8 mouse cellular contexts compared by ENCODE assay signal in the genomic region with DNA sequence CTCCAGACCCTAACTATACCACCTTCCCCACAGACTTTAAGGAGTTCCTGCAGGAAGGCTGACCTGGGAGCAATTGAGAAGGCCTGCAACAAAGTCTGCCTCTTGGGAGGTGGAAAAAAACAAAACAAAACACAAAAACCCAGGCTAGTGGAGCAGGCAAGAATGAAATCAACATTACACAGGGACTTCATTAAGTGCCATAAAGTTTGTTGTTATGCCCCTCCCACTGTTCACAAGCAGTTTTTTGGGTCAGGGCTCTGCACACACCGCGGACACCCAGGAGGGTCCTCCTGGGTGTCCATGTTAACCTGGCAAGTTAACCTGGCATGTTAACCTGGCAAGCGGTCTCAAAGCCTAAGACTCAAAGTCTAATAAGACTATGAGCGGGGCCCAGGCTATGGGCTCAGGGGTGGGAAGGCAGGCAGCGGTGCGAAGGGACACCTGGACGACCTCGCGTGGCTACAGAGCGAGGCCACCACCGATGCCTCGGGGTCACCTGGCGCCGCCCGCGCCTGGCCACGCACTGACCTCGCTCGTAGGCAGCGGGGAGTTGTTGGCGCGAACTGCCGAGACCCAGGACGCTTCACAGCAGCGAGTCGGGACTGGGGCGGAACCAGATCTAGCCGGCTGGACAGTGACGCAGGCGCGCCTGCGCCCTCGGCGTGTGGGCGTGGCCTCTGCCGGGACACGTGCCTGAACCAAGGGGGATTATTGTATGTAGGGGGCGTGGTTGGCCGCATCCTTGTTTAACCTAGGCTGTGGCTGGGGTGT. TPM values are rescaled to one million over a fixed set of nuclear protein-coding genes. Genes with fewer than 3 reads are reported as not detected.
DNase-seq lines count a peak whose midpoint lies in the region; ATAC-seq and TF ChIP-seq lines count a peak whose summit lies in the region.

No protein-coding gene starts in this region.

- 2% methylated on average over 39 of the region's 39 CpGs for WGBS in forebrain, embryonic 15.5 days
- under 1% methylated on average over 39 of the region's 39 CpGs for WGBS in lung, adult 2 months
- WGBS in neural tube, embryonic 15.5 days: under 1% methylated on average over 39 of the region's 39 CpGs

- peak; percentile 39 to 77; a peak in 3 of 4 replicates for TF ChIP-seq POLR2A in MEL (IDR thresholded peaks at IDR 0.05; ENCODE audit: control insufficient read depth in 1 of 2, insufficient read depth in 1 of 2, low read depth in 1 of 2, low read length in 2 of 2, poor library complexity in 1 of 2)
- TF ChIP-seq POLR2A in lung, adult 2 months (IDR thresholded peaks at IDR 0.05; ENCODE audit: borderline replicate concordance, extremely low read depth, low read depth, low read length): peak; percentile 99

- H3K9ac ChIP-seq in MEL (ENCODE audit: control insufficient read depth, low read depth, low read length, poor library complexity, severe bottlenecking): peak overlapping the region; percentile 79
- H3K9ac ChIP-seq in forebrain, embryonic 15.5 days (replicated peaks): peak overlapping the region; percentile 89
- peak overlapping the region; percentile 94 for H3K9ac ChIP-seq in neural tube, embryonic 15.5 days (replicated peaks)

- DNase-seq in MEL (ENCODE audit: low read depth, low spot score): peak; percentile 91
- peak; percentile 87 for DNase-seq in cerebellum, adult 11-12 months
- DNase-seq in heart, postnatal 25 days (ENCODE audit: low spot score): peak; percentile 85
- peak; percentile 70 to 88 for DNase-seq in layer of hippocampus, adult 18-20 months (ENCODE audit: low spot score in 2 of 2)
- DNase-seq in lung, adult 2 months: peak; percentile 94
- peak; percentile 90 for DNase-seq in testis, postnatal 14 days (ENCODE audit: low spot score)

- TF ChIP-seq CTCF in MEL (IDR thresholded peaks at IDR 0.05 in 2 of 3, conservative IDR thresholded peaks at IDR 0.05 in 1 of 3; ENCODE audit: control insufficient read depth in 1 of 3, insufficient read depth in 1 of 3, low read depth in 2 of 3, low read length in 3 of 3, poor library complexity in 1 of 3, severe bottlenecking in 1 of 3): peak in 1 of 3 experiments; percentile 2; a peak in 1 of 6 replicates
- TF ChIP-seq CTCF in lung, adult 2 months (IDR thresholded peaks at IDR 0.05; ENCODE audit: insufficient read depth, low read length): no peak

- TF ChIP-seq EP300 in MEL (IDR thresholded peaks at IDR 0.05; ENCODE audit: low read depth in 1 of 2, low read length in 2 of 2): no peak

- peaks cover 0 to 5% of the 10 kb centered on the region in 2 experiments; a peak in 2 of 4 replicates for H3K4me1 ChIP-seq in MEL (ENCODE audit: control insufficient read depth in 1 of 2, insufficient read depth in 2 of 2, low read length in 2 of 2)
- H3K4me1 ChIP-seq in forebrain, embryonic 15.5 days: peaks cover 18% of the 10 kb centered on the region
- peaks cover 25% of the 10 kb centered on the region for H3K4me1 ChIP-seq in lung, adult 2 months (ENCODE audit: control insufficient read depth, insufficient read depth, low read length)
- H3K4me1 ChIP-seq in neural tube, embryonic 15.5 days: peaks cover 32% of the 10 kb centered on the region

- H3K4me2 ChIP-seq in forebrain, embryonic 15.5 days (replicated peaks): peak overlapping the region; percentile 79
- peak overlapping the region; percentile 85 for H3K4me2 ChIP-seq in neural tube, embryonic 15.5 days

- peaks cover 2% of the 10 kb centered on the region; the same call in 1 of the 2 replicates for H3K79me2 ChIP-seq in MEL (ENCODE audit: control insufficient read depth, insufficient read depth, low read length, poor library complexity)

- no peaks in the 10 kb centered on the region for H3K36me3 ChIP-seq in MEL (ENCODE audit: control insufficient read depth in 1 of 2, insufficient read depth in 2 of 2, low read length in 2 of 2)
- H3K36me3 ChIP-seq in forebrain, embryonic 15.5 days: no peaks in the 10 kb centered on the region
- H3K36me3 ChIP-seq in neural tube, embryonic 15.5 days: no peaks in the 10 kb centered on the region

- no peaks in the 10 kb centered on the region for H3K27me3 ChIP-seq in MEL (ENCODE audit: control insufficient read depth in 1 of 2, insufficient read depth in 2 of 2, low read length in 2 of 2)
- H3K27me3 ChIP-seq in forebrain, embryonic 15.5 days: no peaks in the 10 kb centered on the region
- no peaks in the 10 kb centered on the region for H3K27me3 ChIP-seq in neural tube, embryonic 15.5 days (replicated peaks)

- intact Hi-C loops in heart, postnatal 25 days (cut with DNase I): no loop called here

- TF ChIP-seq RAD21 in MEL (IDR thresholded peaks at IDR 0.05; ENCODE audit: low read depth, low read length): no peak

- peak overlapping the region; percentile 76 for H3K4me3 ChIP-seq in MEL (ENCODE audit: control insufficient read depth in 1 of 2, insufficient read depth in 1 of 2, low read depth in 2 of 2, low read length in 2 of 2)
- H3K4me3 ChIP-seq in forebrain, embryonic 15.5 days: peak overlapping the region; percentile 65
- H3K4me3 ChIP-seq in lung, adult 2 months (replicated peaks; ENCODE audit: extremely low read depth, low read depth, low read length): peak overlapping the region; percentile 88
- H3K4me3 ChIP-seq in neural tube, embryonic 15.5 days (replicated peaks): peak overlapping the region; percentile 66

- no peaks in the 10 kb centered on the region for H3K9me3 ChIP-seq in MEL (replicated peaks; ENCODE audit: insufficient read depth, low read length)
- H3K9me3 ChIP-seq in forebrain, embryonic 15.5 days: no peaks in the 10 kb centered on the region
- H3K9me3 ChIP-seq in neural tube, embryonic 15.5 days (replicated peaks): no peaks in the 10 kb centered on the region

- ATAC-seq in forebrain, embryonic 15.5 days (replicated peaks): peak; percentile 91
- ATAC-seq in neural tube, embryonic 15.5 days (ENCODE audit: low FRiP score): peak; percentile 94

- 0 out of 2 replicates have a peak overlapping the region, but pooled peaks have one; percentile 35 for H3K27ac ChIP-seq in MEL (ENCODE audit: control insufficient read depth, low read depth, low read length)
- H3K27ac ChIP-seq in forebrain, embryonic 15.5 days (replicated peaks): peak overlapping the region; percentile 74
- H3K27ac ChIP-seq in neural tube, embryonic 15.5 days (replicated peaks): peak overlapping the region; percentile 89

TF ChIP-seq in MEL, 35 proteins besides CTCF, POLR2A, EP300 and RAD21 (continues in another document):
- TF ChIP-seq MYC (IDR thresholded peaks at IDR 0.05; ENCODE audit: low read depth, low read length) (peak; percentile 88), SIN3A (IDR thresholded peaks at IDR 0.05; ENCODE audit: low read length) (peak; percentile 85), NELFE (IDR thresholded peaks at IDR 0.05; ENCODE audit: low read depth, low read length) (peak; percentile 59), TBP (IDR thresholded peaks at IDR 0.05; ENCODE audit: low read depth, low read length) (no peak)

RNA-seq across cellular contexts. Expression of a gene that starts 5.7 kb away (rescaled TPM):
- total RNA-seq in MEL (2012; rRNA removed): 0.92 and 2.1 TPM in 2 replicates
- polyA plus RNA-seq in MEL (2012; ENCODE audit: insufficient read depth in 1 of 2, insufficient read length in 2 of 2, low read depth in 1 of 2, low replicate concordance in 2 of 2, missing spikeins in 1 of 2): 1 to 10 TPM in 1 of 2 experiments, not detected in 1; 4.5 TPM
- 1.3 and 1.5 TPM in 2 replicates for polyA plus RNA-seq in forebrain, embryonic 15.5 days (2015; fragmentation: Nextera tagmentation; extraction: Ambion mirVana)
- total RNA-seq in heart, postnatal 25 days (2021): 10 to 100 TPM; 35.3 to 58.5 TPM
- 10 to 100 TPM; 10.8 to 12.2 TPM for total RNA-seq in layer of hippocampus, adult 18-20 months (2021)
- polyA plus RNA-seq in lung, adult 2 months (2012; rRNA removed): 75.7 and 93.4 TPM in 2 replicates
- 2.6 and 3.0 TPM in 2 replicates for polyA plus RNA-seq in neural tube, embryonic 15.5 days (2015; fragmentation: Nextera tagmentation; extraction: Ambion mirVana)

RNA-seq across cellular contexts. Expression of a gene that starts 19.4 kb away (rescaled TPM):
- total RNA-seq in MEL (2012; rRNA removed): not detected in 2 replicates
- polyA plus RNA-seq in MEL (2012; ENCODE audit: insufficient read depth in 1 of 2, insufficient read length in 2 of 2, low read depth in 1 of 2, low replicate concordance in 2 of 2, missing spikeins in 1 of 2): not detected
- not detected in 2 replicates for polyA plus RNA-seq in forebrain, embryonic 15.5 days (2015; fragmentation: Nextera tagmentation; extraction: Ambion mirVana)
- not detected for total RNA-seq in heart, postnatal 25 days (2021)
- not detected for total RNA-seq in layer of hippocampus, adult 18-20 months (2021)
- polyA plus RNA-seq in lung, adult 2 months (2012; rRNA removed): 0.33 TPM in 1 of 2 replicates, not detected in the other
- 2.1 TPM in 1 of 2 replicates, not detected in the other for polyA plus RNA-seq in neural tube, embryonic 15.5 days (2015; fragmentation: Nextera tagmentation; extraction: Ambion mirVana)

RNA-seq across cellular contexts. Expression of a gene that starts 20.6 kb away (rescaled TPM):
- 49.1 and 53.0 TPM in 2 replicates for total RNA-seq in MEL (2012; rRNA removed)
- polyA plus RNA-seq in MEL (2012; ENCODE audit: insufficient read depth in 1 of 2, insufficient read length in 2 of 2, low read depth in 1 of 2, low replicate concordance in 2 of 2, missing spikeins in 1 of 2): 10 to 100 TPM in 1 of 2 experiments, not detected in 1; 73.2 TPM
- 104 and 113 TPM in 2 replicates for polyA plus RNA-seq in forebrain, embryonic 15.5 days (2015; fragmentation: Nextera tagmentation; extraction: Ambion mirVana)
- 10 to 100 TPM; 82.2 to 91.1 TPM for total RNA-seq in heart, postnatal 25 days (2021)
- total RNA-seq in layer of hippocampus, adult 18-20 months (2021): 10 to 100 TPM; 65.3 to 71.1 TPM
- polyA plus RNA-seq in lung, adult 2 months (2012; rRNA removed): 51.7 and 61.9 TPM in 2 replicates
- polyA plus RNA-seq in neural tube, embryonic 15.5 days (2015; fragmentation: Nextera tagmentation; extraction: Ambion mirVana): 105 and 107 TPM in 2 replicates

RNA-seq across cellular contexts. Expression of a gene that starts 33.3 kb away (rescaled TPM):
- 0.10 and 0.12 TPM in 2 replicates for total RNA-seq in MEL (2012; rRNA removed)
- polyA plus RNA-seq in MEL (2012; ENCODE audit: insufficient read depth in 1 of 2, insufficient read length in 2 of 2, low read depth in 1 of 2, low replicate concordance in 2 of 2, missing spikeins in 1 of 2): under 1 TPM in 1 of 2 experiments, not detected in 1; 0.21 TPM
- 0.13 and 0.20 TPM in 2 replicates for polyA plus RNA-seq in forebrain, embryonic 15.5 days (2015; fragmentation: Nextera tagmentation; extraction: Ambion mirVana)
- under 1 TPM; 0.70 to 0.78 TPM for total RNA-seq in heart, postnatal 25 days (2021)
- under 1 TPM in 1 of 2 experiments, not detected in 1; 0.33 TPM for total RNA-seq in layer of hippocampus, adult 18-20 months (2021)
- 7.2 and 9.0 TPM in 2 replicates for polyA plus RNA-seq in lung, adult 2 months (2012; rRNA removed)
- polyA plus RNA-seq in neural tube, embryonic 15.5 days (2015; fragmentation: Nextera tagmentation; extraction: Ambion mirVana): 0.47 and 0.64 TPM in 2 replicates

RNA-seq across cellular contexts. Expression of a gene that starts 46.4 kb away (rescaled TPM):
- 38.3 and 52.9 TPM in 2 replicates for total RNA-seq in MEL (2012; rRNA removed)
- 10 to 100 TPM in 1 of 2 experiments, not detected in 1; 59.8 TPM for polyA plus RNA-seq in MEL (2012; ENCODE audit: insufficient read depth in 1 of 2, insufficient read length in 2 of 2, low read depth in 1 of 2, low replicate concordance in 2 of 2, missing spikeins in 1 of 2)
- 37.0 and 38.7 TPM in 2 replicates for polyA plus RNA-seq in forebrain, embryonic 15.5 days (2015; fragmentation: Nextera tagmentation; extraction: Ambion mirVana)
- total RNA-seq in heart, postnatal 25 days (2021): 1 to 10 TPM; 1.4 to 1.5 TPM
- total RNA-seq in layer of hippocampus, adult 18-20 months (2021): 100 to 1,000 TPM; 164 to 166 TPM
- 12.1 and 13.8 TPM in 2 replicates for polyA plus RNA-seq in lung, adult 2 months (2012; rRNA removed)
- 86.2 and 132 TPM in 2 replicates for polyA plus RNA-seq in neural tube, embryonic 15.5 days (2015; fragmentation: Nextera tagmentation; extraction: Ambion mirVana)

Comparison
In these comparisons a context has a peak if more than half of its experiments do, and no peak if none do; other contexts are left out.
1. Peak in every context shown above with its lines: DNase-seq, ATAC-seq, H3K4me3 ChIP-seq and H3K27ac ChIP-seq.
2. H3K27ac ChIP-seq: peak in every context shown above with its lines; median percentile 89 in neural tube, embryonic 15.5 days; 74 in forebrain, embryonic 15.5 days; 35 in MEL.
3. RNA of a gene that starts 5.7 kb away (polyA plus RNA-seq): 75.7 to 93.4 TPM in lung, adult 2 months; 4.5 TPM in MEL, 2.6 to 3.0 TPM in neural tube, embryonic 15.5 days and 1.3 to 1.5 TPM in forebrain, embryonic 15.5 days; every median in the first group is over 10 times any median in the second.